Mouse (Mus musculus): ENCODE results near the gene Vmp1.

GRCm38 (mm10) chr11:86622191-86622912, 61.3 kb downstream of the Vmp1 start:
- TF ChIP-seq POLR2A (IDR thresholded peaks at IDR 0.05; ENCODE audit: borderline replicate concordance, extremely low read depth, insufficient read depth, insufficient read length, poor library complexity, severe bottlenecking) (no peak), CTCF (IDR thresholded peaks at IDR 0.05; ENCODE audit: borderline replicate concordance, extremely low read depth, insufficient read depth, insufficient read length) (no peak)

All from brain, embryonic 14.5 days (tissue).